Mouse (Mus musculus) left cerebral cortex, postnatal 14 days (tissue): ENCODE measurements around the gene Nhsl2. TPM values are rescaled to one million over a fixed set of nuclear protein-coding genes. Genes with fewer than 3 reads are reported as not detected.
"Not testable (repeated sequence)": the region's sequence is repeated elsewhere in the genome, so short reads cannot be mapped to it uniquely, and the experiment has no call there.

Experiments used
- DNase-seq, 2 experiments: peaks; one replicate each; pipeline ENCODE4 v3.0.0; 2021 to 2022; ENCODE audit warnings: low spot score in 2 of 2, mixed read lengths in 1 of 2
- intact Hi-C: fragments of 180-260 bp; cut with DNase I; formaldehyde crosslinking; loops from one replicate; pipeline ENCODE4 v1.15.1; 2025
- total RNA-seq, 2 experiments: library from RNA; stranded (reverse); gene quantifications; 2 replicates each; pipeline ENCODE4 v1.2.3; 2021

Gene Nhsl2
- total RNA-seq, 2 experiments from 2014 or later: 26.7 to 29.3 TPM

- DNase-seq: peak; percentile 84 to 89
- intact Hi-C loops: no loop called here
Measured at GRCm38 (mm10) chrX:102070591-102071471, 221.6 kb downstream of the Nhsl2 start, which contains the start of gene Rtl5. TSS of gene Rtl5 (minus strand) at chrX:102071304.

- intact Hi-C loops: no loop called here
- no peak for DNase-seq
Measured at GRCm38 (mm10) chrX:102071517-102071916, 222.3 kb downstream of the Nhsl2 start.

GRCm38 (mm10) chrX:102073605-102074325 is 224.6 kb downstream of the Nhsl2 start:
- intact Hi-C loops: no loop called here
- no peak for DNase-seq

DNA sequence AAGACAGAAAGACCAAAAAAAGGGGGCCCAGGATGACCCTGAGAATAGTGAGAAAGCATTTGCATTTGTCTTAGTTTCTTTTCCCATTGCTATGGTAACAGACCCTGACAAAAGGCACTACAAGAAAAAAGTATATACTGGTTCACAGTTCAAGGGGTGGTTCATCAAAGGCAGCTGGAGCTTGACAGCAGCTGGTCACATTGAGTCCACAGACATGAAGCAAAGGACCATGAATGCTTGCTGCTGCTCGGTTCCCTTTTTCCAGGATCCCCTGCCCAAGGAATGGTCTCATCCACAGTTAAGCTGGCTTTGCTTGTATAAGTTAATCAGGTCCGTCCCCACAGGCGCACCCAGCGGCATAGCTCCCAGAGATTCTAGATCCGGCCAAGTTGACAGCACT is 225.2 kb downstream of the Nhsl2 start:
- intact Hi-C loops: no loop called here
- no peak for DNase-seq

GRCm38 (mm10) chrX:102075158-102075557 is 226.0 kb downstream of the Nhsl2 start:
- DNase-seq: no peak
- intact Hi-C loops: loop anchor here (5.0 kb wide), 1 partner anchor 42 kb away; the partner anchor contains the start of gene Pin4

GRCm38 (mm10) chrX:102076886-102077765 is 227.9 kb downstream of the Nhsl2 start:
- intact Hi-C loops: loop anchor here (5.0 kb wide), 1 partner anchor 40 kb away; the partner anchor contains the start of gene Pin4
- peak in 1 of 2 experiments; percentile 54 for DNase-seq

DNA sequence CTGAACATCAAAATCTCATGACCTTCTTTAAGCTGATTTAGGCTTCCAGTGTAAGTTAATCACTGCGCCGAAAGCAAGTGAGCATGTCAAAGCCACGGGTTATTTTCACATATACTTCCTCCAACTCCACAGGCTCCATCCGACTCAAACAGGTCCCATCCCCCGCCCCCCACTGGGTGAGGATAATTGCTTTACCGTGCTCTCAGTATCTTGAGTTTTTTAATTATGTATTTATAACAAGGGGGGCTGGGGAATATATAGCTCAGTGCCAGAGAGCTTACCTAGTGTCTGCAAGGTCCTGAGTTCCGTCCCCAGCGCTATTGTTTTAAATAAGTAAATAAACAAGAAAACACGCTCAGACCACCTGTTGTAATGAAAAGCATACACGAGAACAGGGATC is 231.9 kb downstream of the Nhsl2 start:
- no peak for DNase-seq
- intact Hi-C loops: no loop called here

DNA sequence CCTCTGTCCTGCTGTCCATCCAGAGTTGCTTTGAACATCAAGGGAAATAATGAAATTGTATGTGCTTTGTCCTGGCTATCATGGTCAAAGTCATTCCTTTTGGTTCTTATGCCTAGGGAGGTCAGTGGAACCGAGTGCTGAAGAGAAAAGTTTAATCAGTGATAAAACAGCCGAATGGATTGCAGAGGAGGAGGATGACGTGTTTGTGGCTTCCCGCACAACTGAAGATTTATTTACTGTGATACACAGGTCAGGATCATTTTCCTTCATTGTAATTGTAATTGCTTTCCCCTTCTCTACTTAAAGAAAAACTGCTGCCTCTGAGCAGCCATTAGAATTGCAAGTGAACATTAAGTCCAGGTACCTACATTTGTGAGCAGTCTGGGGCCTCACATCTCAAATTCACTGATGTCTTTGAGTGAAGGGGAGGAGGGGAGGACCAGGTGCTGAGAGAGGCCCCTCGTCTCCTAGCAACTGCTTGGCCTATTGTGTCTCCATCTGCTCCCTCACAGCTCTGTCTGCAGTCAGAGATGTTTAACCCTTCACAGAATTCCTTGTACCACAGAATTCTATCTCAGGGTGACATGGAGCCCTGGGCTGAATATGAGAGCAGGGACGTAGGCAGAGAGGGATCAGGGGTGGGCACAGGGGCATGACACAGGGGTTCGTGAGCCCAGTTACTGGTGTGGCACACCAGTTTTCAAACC is 232.5 kb downstream of the Nhsl2 start:
- intact Hi-C loops: no loop called here
- no peak for DNase-seq

DNA sequence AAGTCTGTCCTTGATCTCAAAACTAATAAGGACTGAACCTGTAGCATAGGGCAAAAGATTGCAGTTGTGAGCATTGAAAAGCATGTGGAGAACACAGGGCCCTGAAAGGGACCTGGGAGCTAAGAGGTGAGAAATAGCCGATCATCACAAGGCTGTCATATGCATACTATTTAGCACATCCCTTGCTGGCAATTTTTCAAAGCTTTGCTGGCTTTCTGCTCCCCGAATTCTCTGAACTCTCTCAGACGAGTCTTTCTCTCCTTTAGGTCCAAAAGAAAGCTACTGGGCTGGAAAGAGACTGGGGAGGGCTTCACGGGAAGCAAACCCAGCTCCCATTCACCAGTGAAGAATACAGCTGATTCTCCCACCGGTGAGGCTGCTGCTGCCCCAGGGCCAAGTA is 233.2 kb downstream of the Nhsl2 start:
- DNase-seq: no peak
- intact Hi-C loops: no loop called here

- intact Hi-C loops: no loop called here
Measured at GRCm38 (mm10) chrX:102085798-102086443, 236.7 kb downstream of the Nhsl2 start.

DNA sequence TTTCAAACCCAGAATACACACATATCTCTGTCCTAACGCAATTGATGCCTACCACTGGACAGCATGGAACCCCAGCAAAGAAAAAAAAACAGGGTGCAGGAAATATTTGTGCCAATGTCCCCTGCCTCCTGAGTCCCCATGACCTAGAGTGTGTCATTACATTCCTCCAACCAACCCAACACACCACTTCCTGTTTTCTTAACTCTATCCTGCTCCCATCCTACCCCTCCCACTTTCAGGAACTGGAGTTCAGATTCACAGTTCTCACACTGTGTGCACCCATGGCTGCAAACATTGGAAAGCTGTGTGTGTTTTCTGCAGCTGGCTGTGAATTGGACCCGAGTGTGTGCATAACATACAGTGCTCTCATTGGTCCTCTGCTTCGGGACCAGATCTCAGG is 241.4 kb downstream of the Nhsl2 start:
- DNase-seq: no peak
- intact Hi-C loops: no loop called here

More at GRCm38 (mm10) chrX:102085798-102086443, 236.7 kb downstream of the Nhsl2 start:
- DNase-seq: no peak

DNA sequence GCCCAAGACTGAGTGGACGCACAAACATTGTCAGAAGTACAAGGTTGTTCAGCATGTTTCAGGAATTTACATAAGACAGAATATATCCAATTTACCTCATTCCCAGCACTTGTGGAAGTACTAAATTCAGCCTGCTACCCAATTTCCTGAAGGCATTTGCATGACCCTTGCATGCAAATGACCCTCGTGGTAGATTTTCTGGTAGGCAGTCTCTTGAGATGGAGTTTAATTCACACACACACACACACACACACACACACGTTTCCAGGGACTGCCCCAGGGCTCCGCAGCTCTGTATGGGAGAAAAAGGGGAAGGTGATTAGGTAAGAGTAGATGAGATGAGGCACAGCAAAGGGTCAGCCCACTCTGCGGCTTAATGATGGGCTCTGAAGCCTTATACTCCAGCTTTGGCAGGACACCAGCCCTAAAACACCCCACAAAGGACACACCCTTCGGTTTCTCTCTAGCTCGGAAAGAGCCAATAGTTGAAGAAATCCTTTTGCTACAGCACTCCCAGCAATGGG is 245.3 kb downstream of the Nhsl2 start:
- intact Hi-C loops: no loop called here
- no peak for DNase-seq

DNA sequence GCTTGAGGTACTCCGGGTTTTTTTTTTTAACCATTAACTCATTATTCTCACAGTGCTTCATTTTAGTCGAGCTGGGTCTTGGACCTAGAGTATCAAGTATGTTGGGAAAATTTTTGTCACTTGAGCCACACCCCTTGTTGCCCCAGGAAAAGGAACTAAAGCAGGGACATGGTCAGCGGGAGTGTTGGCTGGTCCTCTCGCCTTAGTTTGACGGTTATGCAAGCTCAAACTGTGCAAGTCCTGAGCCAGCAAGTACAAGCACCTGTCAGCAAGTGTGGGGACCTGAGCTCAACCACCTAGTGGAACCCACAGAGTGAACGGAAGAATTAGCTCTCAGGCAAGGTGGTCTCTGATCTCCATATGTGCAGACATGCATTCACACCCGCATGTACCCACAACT is 252.7 kb downstream of the Nhsl2 start:
- intact Hi-C loops: no loop called here
- DNase-seq: no peak

DNA sequence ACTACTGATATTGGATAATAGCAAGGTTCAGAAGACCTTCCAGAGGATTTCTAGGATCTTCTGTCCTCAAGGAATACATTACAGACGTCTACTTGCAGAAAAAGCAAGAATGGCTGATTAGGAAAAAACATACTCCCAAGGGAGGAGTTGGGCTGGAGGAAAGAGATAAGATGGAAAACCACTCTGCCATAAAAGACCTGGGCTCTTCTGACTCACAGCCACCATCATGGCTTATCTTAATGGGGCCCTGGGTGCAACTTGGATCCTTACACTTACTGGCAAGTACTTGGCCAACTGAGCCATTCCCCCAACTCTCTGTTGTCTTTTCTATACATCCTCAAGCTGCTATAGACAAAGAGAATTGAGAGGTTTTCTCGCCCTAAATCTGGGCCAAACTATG is 254.6 kb downstream of the Nhsl2 start:
- intact Hi-C loops, DNase-seq: not testable (repeated sequence)

- DNase-seq, intact Hi-C loops: not testable (repeated sequence)
Measured at GRCm38 (mm10) chrX:102109349-102109748, 260.2 kb downstream of the Nhsl2 start.

DNA sequence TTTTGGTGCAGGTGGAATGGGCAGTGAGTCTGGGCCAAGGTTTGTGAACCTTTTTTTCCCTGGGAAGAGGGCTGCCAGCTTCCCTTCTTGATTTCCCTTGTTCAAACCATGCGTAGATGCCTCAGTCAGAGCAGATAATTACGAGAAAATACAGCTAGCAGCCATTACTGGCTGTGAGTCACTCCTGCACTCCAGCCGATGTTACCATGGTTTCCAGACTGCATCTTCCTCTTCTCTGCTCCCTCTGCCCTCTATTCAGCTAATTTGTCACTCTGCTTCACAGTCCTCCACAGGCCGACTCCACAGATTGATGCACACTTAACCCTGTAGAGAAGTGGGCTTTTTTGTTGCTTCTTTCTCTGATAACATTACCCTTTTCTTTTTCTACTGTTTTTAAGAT is 266.5 kb downstream of the Nhsl2 start:
- peak; percentile 15 to 32 for DNase-seq

GRCm38 (mm10) chrX:102119042-102119864 is 270.1 kb downstream of the Nhsl2 start, which contains the start of gene Pin4:
TSS of gene Pin4 (plus strand) at chrX:102119447.
- intact Hi-C loops: loop anchor here (5.0 kb wide), 1 partner anchor 42 kb away; no protein-coding TSS in a partner anchor
- peak; percentile 89 to 97 for DNase-seq

More for the DNA sequence above, 266.5 kb downstream of the Nhsl2 start:
- intact Hi-C loops: loop anchor here (5.0 kb wide), 1 partner anchor 38 kb away; no protein-coding TSS in a partner anchor
